Mouse (Mus musculus) heart, postnatal 0 days (tissue): ENCODE data around the gene Slc30a5. TPM values are rescaled to one million over a fixed set of nuclear protein-coding genes. Genes with fewer than 3 reads are reported as not detected.

Experiments used
- ATAC-seq: fragments of 200-750 bp; cut with Nextera tagmentation; 2 replicates; pipeline ENCODE4 v1.8.0; 2017; ENCODE audit warnings: low read depth, moderate number of reproducible peaks, moderate library complexity; ENCODE audit not compliant: insufficient read depth
- DNase-seq: peaks from one replicate; pipeline ENCODE4 v3.0.0-alpha.2; 2016; ENCODE audit warnings: low spot score
- H3K27ac ChIP-seq: fragments of 300-500 bp; sonication (generic); 2 replicates; pipeline ENCODE4 v1.5.1; 2014; ENCODE audit warnings: low read depth, mild to moderate bottlenecking
- H3K27me3 ChIP-seq: fragments of 300-500 bp; sonication (generic); 2 replicates; pipeline ENCODE4 v1.6.1; 2014; ENCODE audit warnings: low read length, mixed read lengths; ENCODE audit not compliant: control insufficient read depth, insufficient read depth
- H3K36me3 ChIP-seq: fragments of 300-500 bp; sonication (generic); replicated peaks from 2 replicates; pipeline ENCODE4 v1.6.1; 2014; ENCODE audit warnings: low read length, mixed read lengths; ENCODE audit not compliant: control insufficient read depth, insufficient read depth
- H3K4me1 ChIP-seq: fragments of 300-500 bp; sonication (generic); 2 replicates; pipeline ENCODE4 v1.6.1; 2014; ENCODE audit warnings: antibody characterized with exemption; ENCODE audit not compliant: control insufficient read depth, insufficient read depth
- H3K4me2 ChIP-seq: fragments of 300-500 bp; sonication (generic); 2 replicates; pipeline ENCODE4 v1.6.1; 2014; ENCODE audit warnings: low read depth, mild to moderate bottlenecking, low read length, moderate library complexity
- H3K4me3 ChIP-seq: fragments of 300-500 bp; sonication (generic); 2 replicates; pipeline ENCODE4 v1.5.1; 2014; ENCODE audit warnings: low read depth, low read length
- H3K9ac ChIP-seq: fragments of 300-500 bp; sonication (generic); replicated peaks from 2 replicates; pipeline ENCODE4 v1.6.1; 2014; ENCODE audit warnings: low read depth, low read length, mixed read lengths
- H3K9me3 ChIP-seq: fragments of 300-500 bp; sonication (generic); replicated peaks from 2 replicates; pipeline ENCODE4 v1.6.1; 2016; ENCODE audit warnings: low read length; ENCODE audit not compliant: control insufficient read depth
- CTCF ChIP-seq: IDR thresholded peaks from 2 replicates; pipeline ENCODE4 v1.5.1; 2016; ENCODE audit warnings: antibody characterized with exemption, control low read depth, low read depth
- EP300 ChIP-seq: IDR thresholded peaks from 2 replicates; pipeline ENCODE4 v1.6.1; 2016; ENCODE audit warnings: antibody characterized with exemption, low read depth
- WGBS: fragments of 180-500 bp; shearing (Covaris S2); extraction: QIAGEN DNeasy Blood & Tissue Kit; methylation state at CpG from one replicate; pipeline ENCODE4 v1.1.7; 2014; 5-methylcytosine and 5-hydroxymethylcytosine counted together
- polyA plus RNA-seq: library from polyadenylated mRNA; unstranded; fragments of >200 nt; fragmentation: Nextera tagmentation; extraction: Ambion mirVana; gene quantifications from 2 replicates; pipeline ENCODE4 v1.2.1, GENCODE M21; 2015
- total RNA-seq: library from RNA; depleted of rRNA; stranded (reverse); fragments of >200 nt; gene quantifications from 2 replicates; pipeline ENCODE4 v1.2.3, GENCODE M21; 2014; ENCODE audit warnings: low replicate concordance

The Slc30a5 gene
- total and polyA plus RNA-seq, 2 experiments from 2014 or later, result 21.1 to 46.0 TPM

- Histone ChIP-seq H3K4me2 (no peak overlapping the region), H3K9me3 (no peaks in the 10 kb centered on the region), H3K36me3 (peaks cover 54% of the 10 kb centered on the region), H3K4me3 (no peak overlapping the region), H3K4me1 (0 out of 2 replicates have a peak, but pooled peaks cover 4% of the 10 kb centered on the region), H3K27ac (no peak overlapping the region), H3K27me3 (no peaks in the 10 kb centered on the region), H3K9ac (no peak overlapping the region)
- ATAC-seq, result no peak
- 89% methylated on average over 9 of the region's 9 CpGs for whole genome bisulfite sequencing
- no peak for DNase-seq
- TF ChIP-seq CTCF (no peak), EP300 (no peak)
Observed at GRCm38 (mm10) chr13:100825627-100826410, 7.4 kb downstream of the Slc30a5 start.

- Histone ChIP-seq H3K27me3 (no peaks in the 10 kb centered on the region), H3K9ac (no peak overlapping the region), H3K9me3 (no peaks in the 10 kb centered on the region), H3K36me3 (peaks cover 62% of the 10 kb centered on the region), H3K4me1 (no peaks in the 10 kb centered on the region), H3K4me3 (no peak overlapping the region), H3K4me2 (no peak overlapping the region), H3K27ac (no peak overlapping the region)
- TF ChIP-seq EP300 (no peak), CTCF (no peak)
- DNase-seq (no peak), ATAC-seq (no peak)
- 93% methylated on average over 3 of the region's 3 CpGs for WGBS
Observed at GRCm38 (mm10) chr13:100824916-100825315, 8.3 kb downstream of the Slc30a5 start.

- H3K27me3 ChIP-seq, result no peaks in the 10 kb centered on the region
- H3K9ac ChIP-seq, result no peak overlapping the region
- H3K4me2 ChIP-seq, result no peak overlapping the region
- ATAC-seq (no peak), DNase-seq (no peak)
- 76% methylated on average over 6 of the region's 6 CpGs for WGBS
- no peak overlapping the region for H3K4me3 ChIP-seq
- peaks cover 67% of the 10 kb centered on the region for H3K36me3 ChIP-seq
- no peak overlapping the region for H3K27ac ChIP-seq
- TF ChIP-seq EP300 (no peak), CTCF (no peak)
- H3K9me3 ChIP-seq, result no peaks in the 10 kb centered on the region
- H3K4me1 ChIP-seq, result no peaks in the 10 kb centered on the region
Observed at GRCm38 (mm10) chr13:100824306-100824705, 8.9 kb downstream of the Slc30a5 start.

DNA sequence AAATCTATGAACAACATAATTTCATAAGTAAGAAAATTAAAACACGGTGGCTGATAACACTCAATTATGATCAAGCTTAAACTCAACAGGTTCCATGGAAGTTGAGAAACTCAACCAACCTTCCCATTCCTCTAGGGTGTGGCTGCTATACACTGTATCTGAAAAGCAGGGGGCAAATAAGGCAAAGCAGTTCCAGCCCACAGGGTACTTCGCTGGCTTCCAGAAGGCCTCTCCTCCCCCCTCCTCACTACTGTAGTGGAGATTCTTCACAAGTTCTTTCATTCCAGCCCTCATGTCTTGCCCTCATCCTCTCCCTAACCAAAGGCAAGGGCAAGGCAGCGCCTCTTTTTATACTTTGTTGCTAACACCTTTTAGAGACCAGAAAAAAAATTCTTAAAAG lies 9.4 kb downstream of the Slc30a5 start:
- Histone ChIP-seq H3K4me1 (no peaks in the 10 kb centered on the region), H3K36me3 (peaks cover 71% of the 10 kb centered on the region), H3K4me2 (no peak overlapping the region), H3K27me3 (no peaks in the 10 kb centered on the region), H3K9ac (no peak overlapping the region), H3K9me3 (no peaks in the 10 kb centered on the region), H3K4me3 (no peak overlapping the region), H3K27ac (no peak overlapping the region)
- no peak for TF ChIP-seq CTCF
- no peak for TF ChIP-seq EP300
- ATAC-seq (no peak), DNase-seq (no peak)
- WGBS, result 91% methylated on average over 3 of the region's 3 CpGs

DNA sequence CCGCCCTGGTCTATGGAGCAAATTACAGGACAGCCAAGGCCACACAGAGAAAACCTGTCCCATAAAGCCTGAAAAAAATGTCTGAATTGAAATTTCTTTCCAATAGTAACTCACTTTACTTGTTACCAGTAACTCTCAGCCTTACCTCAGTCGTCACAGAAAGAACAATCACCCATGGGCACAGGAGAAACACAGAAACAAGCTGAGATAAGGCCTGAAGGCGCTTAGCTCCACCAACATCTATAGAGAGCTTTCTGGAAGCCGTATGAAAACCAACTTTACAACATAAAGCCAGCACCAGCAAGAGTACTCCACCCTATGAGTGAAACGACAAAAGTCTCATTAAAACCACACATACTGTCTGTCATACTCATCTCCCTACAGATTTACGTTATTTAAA lies 18.8 kb downstream of the Slc30a5 start:
- H3K4me3 ChIP-seq, result no peak overlapping the region
- H3K27ac ChIP-seq, result no peak overlapping the region
- H3K27me3 ChIP-seq, result no peaks in the 10 kb centered on the region
- H3K4me1 ChIP-seq, result no peaks in the 10 kb centered on the region
- no peak overlapping the region for H3K9ac ChIP-seq
- no peak overlapping the region for H3K4me2 ChIP-seq
- H3K36me3 ChIP-seq, result peaks cover 78% of the 10 kb centered on the region
- WGBS, result 81% methylated on average over 6 of the region's 6 CpGs
- ATAC-seq, result no peak
- H3K9me3 ChIP-seq, result no peaks in the 10 kb centered on the region
- TF ChIP-seq CTCF, result no peak
- TF ChIP-seq EP300, result no peak
- DNase-seq, result no peak

DNA sequence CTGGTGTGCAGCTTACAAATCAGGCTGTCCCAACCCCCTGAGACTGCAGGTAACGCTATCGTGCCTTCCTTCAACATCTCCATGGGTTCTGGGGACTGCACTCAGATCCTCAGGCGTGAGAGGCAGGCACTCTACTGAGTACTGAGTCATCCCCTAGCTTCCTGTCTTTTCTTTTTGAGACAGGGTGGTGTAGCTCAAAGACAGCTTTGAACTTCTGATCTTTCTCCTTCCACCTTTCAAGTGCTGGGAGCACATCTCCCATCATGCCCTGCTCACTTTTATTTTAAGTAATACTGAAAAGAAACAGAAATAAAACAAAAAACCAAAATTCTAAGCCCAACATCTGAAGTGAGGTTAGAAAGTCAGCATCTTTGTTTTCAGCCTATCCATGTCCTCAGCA lies 27.5 kb downstream of the Slc30a5 start:
- DNase-seq (no peak), ATAC-seq (no peak)
- TF ChIP-seq EP300 (no peak), CTCF (no peak)
- no peak overlapping the region for H3K4me3 ChIP-seq
- H3K27me3 ChIP-seq, result no peaks in the 10 kb centered on the region
- H3K4me2 ChIP-seq, result no peak overlapping the region
- H3K27ac ChIP-seq, result no peak overlapping the region
- 95% methylated on average over 3 of the region's 3 CpGs for WGBS
- peaks cover 68% of the 10 kb centered on the region for H3K36me3 ChIP-seq
- H3K4me1 ChIP-seq, result no peaks in the 10 kb centered on the region
- H3K9me3 ChIP-seq, result no peaks in the 10 kb centered on the region
- no peak overlapping the region for H3K9ac ChIP-seq
